Mouse (Mus musculus): Measurements from ENCODE around the gene Nudt3. TPM values are rescaled to one million over a fixed set of nuclear protein-coding genes. Genes with fewer than 3 reads are reported as not detected.

The Nudt3 gene
- total and polyA plus RNA-seq, 3 experiments = 54.4 to 69.2 (median 58.3) TPM

DNA sequence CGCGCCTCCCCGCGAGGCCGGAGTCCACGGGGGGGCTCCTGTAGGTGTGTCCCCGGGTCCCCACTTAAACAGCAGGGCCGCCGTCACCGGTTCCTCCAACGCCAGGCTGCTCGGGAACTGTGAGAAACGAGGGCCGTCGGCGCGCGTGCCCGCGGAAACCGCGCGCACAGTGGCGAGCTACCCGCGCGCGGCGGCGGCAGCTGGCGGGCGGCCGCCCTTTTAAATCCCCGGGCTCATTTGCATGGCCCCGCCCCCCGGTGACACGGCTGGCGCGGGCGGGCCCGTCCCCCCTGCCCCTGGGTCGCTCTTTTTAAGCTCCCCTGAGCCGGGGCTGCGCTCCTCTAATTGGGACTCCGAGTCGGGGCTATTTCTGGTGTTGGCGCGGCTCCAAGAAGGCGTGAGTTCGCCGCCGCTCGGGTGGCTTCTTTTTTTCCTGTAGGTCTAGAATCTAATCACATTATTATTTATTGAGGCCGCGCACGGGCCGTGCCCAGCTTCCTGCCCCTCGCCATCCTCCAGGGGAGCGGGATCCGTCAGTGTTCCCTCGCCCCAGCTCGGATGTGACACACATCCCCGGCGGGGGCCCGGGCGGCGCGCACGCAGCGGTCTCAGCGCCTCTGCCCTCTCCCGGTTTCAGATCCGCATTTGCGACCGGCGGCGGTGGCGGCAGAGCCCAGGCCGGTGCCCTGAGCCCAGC lies 66.8 kb downstream of the Nudt3 start, which contains the start of gene Hmga1:
Gene Hmga1, plus strand, starts transcription at position 183 of the 697 bp plus-strand sequence.
- no peak for TF ChIP-seq ELF1 (IDR thresholded peaks at IDR 0.05; ENCODE audit: low read depth, low read length)
- TF ChIP-seq CHD1 (IDR thresholded peaks at IDR 0.05; ENCODE audit: low read depth, low read length) = peak; percentile 75; the same call in 1 of the 2 replicates
- peak; percentile 53; the same call in 1 of the 2 replicates for TF ChIP-seq SIN3A (IDR thresholded peaks at IDR 0.05; ENCODE audit: low read length)
- TF ChIP-seq EP300 (IDR thresholded peaks at IDR 0.05; ENCODE audit: low read length) = peak; percentile 30; the same call in 1 of the 2 replicates
- no peak for TF ChIP-seq SMC3 (IDR thresholded peaks at IDR 0.05; ENCODE audit: low read depth, low read length)
- TF ChIP-seq POLR2A (IDR thresholded peaks at IDR 0.05; ENCODE audit: low read depth, low read length) = peak; percentile 99
- TF ChIP-seq JUN (IDR thresholded peaks at IDR 0.05; ENCODE audit: insufficient read depth, low read depth, low read length) = no peak
- TF ChIP-seq TBP (conservative IDR thresholded peaks at IDR 0.05; ENCODE audit: low read depth, low read length) = peak; percentile 88
- TF ChIP-seq UBTF (IDR thresholded peaks at IDR 0.05; ENCODE audit: low read depth, low read length) = peak; percentile 96
- no peak for TF ChIP-seq KAT2A (IDR thresholded peaks at IDR 0.05; ENCODE audit: insufficient replicate concordance, low read length)
- no peak for TF ChIP-seq CTCF (conservative IDR thresholded peaks at IDR 0.05 in 1 of 2, IDR thresholded peaks at IDR 0.05 in 1 of 2; ENCODE audit: low read depth in 2 of 2, low read length in 2 of 2)
- peak; percentile 72 for TF ChIP-seq BHLHE40 (IDR thresholded peaks at IDR 0.05; ENCODE audit: low read depth, low read length)
- TF ChIP-seq ZMIZ1 (IDR thresholded peaks at IDR 0.05; ENCODE audit: low read depth, low read length) = peak; percentile 97
- TF ChIP-seq USF2 (conservative IDR thresholded peaks at IDR 0.05; ENCODE audit: low read depth, low read length) = no peak
- TF ChIP-seq E2F4 (IDR thresholded peaks at IDR 0.05; ENCODE audit: insufficient replicate concordance, low read depth, low read length) = no peak
- no peak for TF ChIP-seq USF1 (IDR thresholded peaks at IDR 0.05; ENCODE audit: low read depth, low read length)
- peak; percentile 79; the same call in 1 of the 2 replicates for TF ChIP-seq TCF12 (IDR thresholded peaks at IDR 0.05; ENCODE audit: low read depth, low read length)
- TF ChIP-seq ZKSCAN1 (IDR thresholded peaks at IDR 0.05; ENCODE audit: borderline replicate concordance, low read depth, low read length) = no peak
- peak; percentile 84 for TF ChIP-seq MAZ (IDR thresholded peaks at IDR 0.05; ENCODE audit: low read depth, low read length)
- TF ChIP-seq POLR2AphosphoS2 (IDR thresholded peaks at IDR 0.05; ENCODE audit: low read depth, low read length) = peak; percentile 86; the same call in 1 of the 2 replicates
- TF ChIP-seq NELFE (IDR thresholded peaks at IDR 0.05; ENCODE audit: low read depth, low read length) = peak; percentile 89
- TF ChIP-seq ETS1 (conservative IDR thresholded peaks at IDR 0.05; ENCODE audit: low read depth, low read length) = peak; percentile 37; the same call in 1 of the 2 replicates
- TF ChIP-seq NRF1 (IDR thresholded peaks at IDR 0.05; ENCODE audit: low read depth, low read length) = peak; percentile 28; the same call in 1 of the 2 replicates
- TF ChIP-seq MEF2A (IDR thresholded peaks at IDR 0.05; ENCODE audit: borderline replicate concordance, low read depth, low read length) = no peak
- TF ChIP-seq HCFC1 (IDR thresholded peaks at IDR 0.05; ENCODE audit: low read depth, low read length) = peak; percentile 51; the same call in 1 of the 2 replicates
- peak; percentile 43; the same call in 1 of the 2 replicates for TF ChIP-seq MAX (IDR thresholded peaks at IDR 0.05; ENCODE audit: low read length)
- TF ChIP-seq RCOR1 (conservative IDR thresholded peaks at IDR 0.05; ENCODE audit: low read depth, low read length) = no peak; the same call in none of the 2 replicates
- no peak for TF ChIP-seq GABPA (IDR thresholded peaks at IDR 0.05; ENCODE audit: insufficient replicate concordance, low read depth, low read length)
- peak; percentile 97 for TF ChIP-seq IRF4 (IDR thresholded peaks at IDR 0.05; ENCODE audit: low read depth, low read length)
- TF ChIP-seq MXI1 (IDR thresholded peaks at IDR 0.05; ENCODE audit: low read depth, low read length) = peak; percentile 46; the same call in 1 of the 2 replicates
- Histone ChIP-seq H3K27me3 (replicated peaks) (peaks cover 16% of the 10 kb centered on the region), H3K79me2 (replicated peaks; ENCODE audit: control insufficient read depth, extremely low read depth, insufficient read depth, poor library complexity, severe bottlenecking) (peaks cover 46% of the 10 kb centered on the region), H3K36me3 (replicated peaks in 1 of 2; ENCODE audit: control insufficient read depth in 1 of 2, insufficient read depth in 1 of 2, low read length in 1 of 2) (peaks cover 3 to 15% of the 10 kb centered on the region in 2 experiments), H3K4me3 (replicated peaks in 1 of 3; ENCODE audit: low read depth in 2 of 3, low read length in 2 of 3, poor library complexity in 1 of 3) (peak within 1 kb of the TSS; percentile 65 to 89 (median 78)), H3K4me2 (ENCODE audit: insufficient read depth, low read depth, poor library complexity, severe bottlenecking) (peak within 1 kb of the TSS; percentile 76), H3K9ac (ENCODE audit: insufficient read depth, low read depth) (peak within 1 kb of the TSS; percentile 99), H3K9me3 (replicated peaks; ENCODE audit: low read length) (peaks cover 8% of the 10 kb centered on the region), H3K27ac (ENCODE audit: insufficient read depth, low read depth) (peak within 1 kb of the TSS; percentile 94), H3K4me1 (ENCODE audit: control insufficient read depth in 1 of 2, insufficient read depth in 2 of 2) (peaks cover 16 to 42% of the 10 kb centered on the region in 2 experiments)
- in situ Hi-C loops (cut with MboI; ENCODE audit: low pct_ligation_motif_present, low pct_unique_long_range_greater_than_20kb, low sequenced_read_pairs) = no loop called here
- peak; percentile 88 for DNase-seq (ENCODE audit: extremely low read depth)
- dilution Hi-C loops (cut with MboI; ENCODE audit: extremely low pct_ligation_motif_present, extremely low pct_unique_long_range_greater_than_20kb, low sequenced_read_pairs) = no loop called here
